Mouse (Mus musculus): ENCODE data around the gene Spata5. TPM values are rescaled to one million over a fixed set of nuclear protein-coding genes. Genes with fewer than 3 reads are reported as not detected.
A peak's percentile ranks its signal among the peaks of the same experiment; 100 is the strongest.
"Not testable (repeated sequence)": the region's sequence is repeated elsewhere in the genome, so short reads cannot be mapped to it uniquely, and the experiment has no call there.

The Spata5 gene
- total RNA-seq, 2 experiments from 2014 or later: 2.5 to 22.2 TPM

GRCm38 (mm10) chr3:37490025-37490424 lies 70.3 kb downstream of the Spata5 start:
- ATAC-seq (replicated peaks; ENCODE audit: low FRiP score, poor library complexity, severe bottlenecking): no peak

- ATAC-seq (replicated peaks; ENCODE audit: low FRiP score, poor library complexity, severe bottlenecking): no peak
Observed at GRCm38 (mm10) chr3:37500939-37501338, 81.2 kb downstream of the Spata5 start.

- no peak for ATAC-seq (replicated peaks; ENCODE audit: low FRiP score, poor library complexity, severe bottlenecking)
Observed at GRCm38 (mm10) chr3:37502552-37502951, 82.9 kb downstream of the Spata5 start.

- ATAC-seq (replicated peaks; ENCODE audit: low FRiP score, poor library complexity, severe bottlenecking): peak; percentile 48; the same call in 1 of the 2 replicates
Observed at GRCm38 (mm10) chr3:37503846-37504245, 84.2 kb downstream of the Spata5 start.

- peak; percentile 98 for ATAC-seq (replicated peaks; ENCODE audit: low FRiP score, poor library complexity, severe bottlenecking)
Observed at GRCm38 (mm10) chr3:37510055-37511032, 90.6 kb downstream of the Spata5 start.

- peak; percentile 73 for ATAC-seq (replicated peaks; ENCODE audit: low FRiP score, poor library complexity, severe bottlenecking)
Observed at GRCm38 (mm10) chr3:37515485-37515884, 95.8 kb downstream of the Spata5 start.

- no peak for ATAC-seq (replicated peaks; ENCODE audit: low FRiP score, poor library complexity, severe bottlenecking)
Observed at GRCm38 (mm10) chr3:37516379-37516778, 96.7 kb downstream of the Spata5 start.

- ATAC-seq (replicated peaks; ENCODE audit: low FRiP score, poor library complexity, severe bottlenecking): no peak
Observed at GRCm38 (mm10) chr3:37518611-37519010, 98.9 kb downstream of the Spata5 start.

- ATAC-seq (replicated peaks; ENCODE audit: low FRiP score, poor library complexity, severe bottlenecking): no peak
Observed at GRCm38 (mm10) chr3:37520334-37521023, 100.8 kb downstream of the Spata5 start.

GRCm38 (mm10) chr3:37532079-37532478 lies 112.4 kb downstream of the Spata5 start:
- ATAC-seq (replicated peaks; ENCODE audit: low FRiP score, poor library complexity, severe bottlenecking): peak; percentile 25; the same call in 1 of the 2 replicates

GRCm38 (mm10) chr3:37540701-37541100 lies 121.0 kb downstream of the Spata5 start:
- ATAC-seq (replicated peaks; ENCODE audit: low FRiP score, poor library complexity, severe bottlenecking): not testable (repeated sequence)

- ATAC-seq (replicated peaks; ENCODE audit: low FRiP score, poor library complexity, severe bottlenecking): 0 out of 2 replicates have a peak, but pooled peaks have one; percentile 17
Observed at GRCm38 (mm10) chr3:37546351-37546750, 126.7 kb downstream of the Spata5 start.

GRCm38 (mm10) chr3:37550190-37550589 lies 130.5 kb downstream of the Spata5 start:
- peak; percentile 67 for ATAC-seq (replicated peaks; ENCODE audit: low FRiP score, poor library complexity, severe bottlenecking)

- ATAC-seq (replicated peaks; ENCODE audit: low FRiP score, poor library complexity, severe bottlenecking): no peak
Observed at GRCm38 (mm10) chr3:37550594-37550993, 130.9 kb downstream of the Spata5 start.

GRCm38 (mm10) chr3:37551486-37551885 lies 131.8 kb downstream of the Spata5 start:
- ATAC-seq (replicated peaks; ENCODE audit: low FRiP score, poor library complexity, severe bottlenecking): no peak

- ATAC-seq (replicated peaks; ENCODE audit: low FRiP score, poor library complexity, severe bottlenecking): no peak
Observed at GRCm38 (mm10) chr3:37552244-37552643, 132.5 kb downstream of the Spata5 start.

GRCm38 (mm10) chr3:37553371-37554033 lies 133.8 kb downstream of the Spata5 start:
- peak; percentile 67 for ATAC-seq (replicated peaks; ENCODE audit: low FRiP score, poor library complexity, severe bottlenecking)

- no peak for ATAC-seq (replicated peaks; ENCODE audit: low FRiP score, poor library complexity, severe bottlenecking)
Observed at GRCm38 (mm10) chr3:37556412-37557113, 136.9 kb downstream of the Spata5 start.

GRCm38 (mm10) chr3:37557741-37558479 lies 138.2 kb downstream of the Spata5 start:
- ATAC-seq (replicated peaks; ENCODE audit: low FRiP score, poor library complexity, severe bottlenecking): peak; percentile 52

All from erythroblast, adult 5-6 weeks (primary cell).